Mouse (Mus musculus) urinary bladder, postnatal 10 days (tissue): Measurements from ENCODE around the gene Bex2.
"Not testable (repeated sequence)": the region's sequence is repeated elsewhere in the genome, so short reads cannot be mapped to it uniquely, and the experiment has no call there.

Source experiments
- DNase-seq: peaks from one replicate; pipeline ENCODE4 v3.0.0; 2022; ENCODE audit warnings: low spot score

The Bex2 gene

DNA sequence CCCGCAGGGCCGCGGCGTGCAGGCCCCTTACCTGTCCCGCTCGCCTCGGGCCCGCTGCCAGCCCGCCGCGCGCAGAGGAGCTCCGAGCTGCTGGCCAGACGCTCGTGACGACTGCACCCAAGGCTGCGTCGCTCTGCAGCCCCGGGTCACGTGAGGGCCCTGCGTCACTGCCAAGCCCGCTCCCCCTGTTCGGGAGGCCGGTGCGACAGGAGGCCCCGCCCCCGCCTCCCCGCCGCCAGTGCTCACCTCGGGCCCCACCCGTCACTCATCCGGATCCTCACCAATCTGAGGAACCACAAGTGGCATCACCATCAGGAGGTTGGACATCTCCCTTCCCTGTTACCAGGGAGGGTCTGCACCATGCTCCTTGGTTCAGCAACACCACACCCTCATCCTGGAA is at the start of gene Bex2:
Gene Bex2, minus strand, starts transcription at position 217 of the 400 bp plus-strand sequence.
- DNase-seq, result not testable (repeated sequence)

DNA sequence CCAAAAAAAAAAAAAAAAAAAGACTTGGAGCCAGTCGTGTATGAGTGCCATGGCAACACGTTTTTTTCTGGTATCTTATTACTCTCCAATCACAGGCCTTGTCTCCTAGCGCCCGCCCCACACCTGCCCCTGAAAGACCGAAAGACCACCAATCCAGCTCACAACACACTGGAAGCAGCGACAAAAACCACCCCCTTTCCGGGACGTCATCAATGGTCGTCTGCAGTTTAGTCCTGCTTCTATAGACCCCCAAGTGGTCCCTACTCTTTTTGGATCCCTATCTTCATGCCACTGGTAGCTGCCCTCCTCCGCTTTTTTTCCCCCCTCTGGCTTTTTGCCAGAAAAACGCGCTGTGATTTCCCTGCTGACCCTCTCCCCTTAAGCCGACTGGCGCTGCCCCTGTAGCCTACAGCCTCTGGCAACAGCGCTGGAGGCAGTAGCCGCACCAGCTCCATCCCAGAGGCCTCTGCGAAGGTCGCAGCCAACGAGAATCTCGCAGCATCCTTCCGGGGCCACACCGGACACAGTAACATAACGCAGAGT is 47.5 kb upstream of the Bex2 start:
- DNase-seq, result no peak

DNA sequence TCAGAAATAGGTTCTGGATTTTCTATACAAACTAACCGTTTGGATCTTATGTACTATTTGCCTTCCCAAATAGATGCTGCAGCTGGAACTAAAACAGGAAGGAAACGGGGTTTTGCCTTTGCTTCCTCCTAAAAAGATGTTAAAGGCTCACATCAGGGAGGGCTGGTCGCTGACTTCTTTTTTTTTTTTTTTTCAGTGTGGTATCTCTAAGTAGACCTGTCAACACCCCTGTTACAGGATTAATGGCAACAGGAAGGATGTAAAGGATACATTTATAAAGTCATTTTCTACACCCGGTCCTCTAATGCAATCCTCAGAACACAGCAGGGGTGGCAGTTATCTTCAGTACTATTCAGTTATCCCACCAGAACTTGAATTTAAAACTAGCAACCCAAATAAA is 47.0 kb upstream of the Bex2 start:
- DNase-seq, result no peak

DNA sequence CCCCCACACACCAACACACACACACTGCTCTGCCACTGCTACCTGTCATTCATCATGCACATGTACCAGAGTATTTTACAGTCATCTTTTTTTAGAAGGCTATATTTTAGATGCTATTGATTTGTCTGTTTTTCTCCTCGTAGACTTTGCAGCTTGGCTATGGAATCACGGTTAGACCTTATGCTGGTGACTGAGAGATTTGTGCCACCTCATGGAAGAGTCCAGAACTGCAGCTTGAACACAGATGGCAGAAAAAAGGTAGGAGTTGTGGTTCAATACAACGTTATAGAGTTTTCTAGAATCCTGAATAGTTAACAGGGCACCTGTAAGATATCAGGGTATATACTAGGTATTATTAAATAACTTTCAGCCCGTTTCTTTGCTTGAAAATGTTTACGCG is 39.9 kb upstream of the Bex2 start:
- DNase-seq, result no peak

DNA sequence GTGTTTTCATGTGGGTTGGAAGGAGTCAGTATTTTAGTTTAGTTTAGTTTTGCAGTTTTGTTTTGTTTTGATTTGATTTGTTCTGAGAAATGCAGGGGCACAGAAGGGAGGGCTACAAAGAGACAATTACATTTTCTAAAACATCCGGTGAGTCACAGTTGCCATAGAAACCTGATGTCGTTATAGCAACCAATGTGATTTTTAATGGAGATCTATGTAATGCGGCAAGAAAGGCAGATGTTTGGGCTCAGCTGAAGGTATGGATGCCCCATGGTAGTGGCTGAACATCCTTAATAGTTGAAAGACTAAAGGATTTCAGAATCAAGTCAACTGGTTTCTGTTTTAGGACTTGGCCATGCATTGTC is 36.7 kb upstream of the Bex2 start:
- no peak for DNase-seq

DNA sequence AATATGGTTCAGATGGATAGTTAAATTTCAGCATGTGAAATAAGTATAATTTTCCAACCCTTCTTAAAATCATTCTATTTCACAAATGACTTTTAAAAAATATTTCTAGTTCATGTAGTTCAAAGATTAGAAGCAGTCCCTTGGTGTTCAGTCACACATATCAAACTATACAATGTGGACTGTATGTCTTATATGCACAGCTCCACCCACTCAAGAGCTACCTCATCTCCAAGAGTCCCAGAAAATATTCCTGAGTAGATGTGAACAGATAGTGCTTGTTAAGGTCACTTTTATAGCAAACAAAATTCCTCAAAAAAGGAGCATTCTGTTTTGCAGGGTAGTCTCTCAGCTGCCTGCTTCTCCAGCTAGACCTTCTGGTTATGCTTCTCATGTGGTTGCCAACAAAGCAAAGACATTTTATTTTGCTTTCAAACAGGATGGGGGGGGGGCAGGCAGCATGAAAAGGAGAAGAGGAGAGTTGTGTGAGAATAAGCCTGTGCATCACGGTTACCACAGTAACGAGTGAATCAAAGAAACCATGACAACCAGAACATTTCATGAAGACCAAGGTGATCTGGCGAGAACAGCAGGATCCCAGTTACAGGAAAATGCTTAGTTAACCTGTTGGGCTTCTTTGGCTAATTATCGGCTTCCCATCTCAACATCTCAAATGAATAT is 36.1 kb upstream of the Bex2 start:
- DNase-seq, result no peak

DNA sequence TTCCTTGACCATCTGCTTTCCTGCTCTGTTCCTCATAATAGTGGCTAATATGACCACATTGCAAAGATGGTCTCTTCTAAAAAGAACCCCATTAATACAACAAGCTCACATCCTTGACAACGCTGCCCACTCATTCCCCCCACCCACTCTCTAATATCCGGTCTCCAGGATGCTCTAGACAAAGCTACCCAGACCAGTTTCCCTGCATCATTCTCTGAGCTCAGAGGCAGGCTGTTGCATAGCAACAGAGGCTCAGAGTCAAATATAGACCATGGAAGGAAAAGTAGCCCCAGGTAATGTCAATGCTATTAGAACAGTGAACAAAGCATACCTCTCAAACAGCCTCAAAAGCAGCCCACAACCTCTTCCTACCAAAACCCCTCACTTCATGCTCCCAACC is 26.4 kb upstream of the Bex2 start:
- no peak for DNase-seq

DNA sequence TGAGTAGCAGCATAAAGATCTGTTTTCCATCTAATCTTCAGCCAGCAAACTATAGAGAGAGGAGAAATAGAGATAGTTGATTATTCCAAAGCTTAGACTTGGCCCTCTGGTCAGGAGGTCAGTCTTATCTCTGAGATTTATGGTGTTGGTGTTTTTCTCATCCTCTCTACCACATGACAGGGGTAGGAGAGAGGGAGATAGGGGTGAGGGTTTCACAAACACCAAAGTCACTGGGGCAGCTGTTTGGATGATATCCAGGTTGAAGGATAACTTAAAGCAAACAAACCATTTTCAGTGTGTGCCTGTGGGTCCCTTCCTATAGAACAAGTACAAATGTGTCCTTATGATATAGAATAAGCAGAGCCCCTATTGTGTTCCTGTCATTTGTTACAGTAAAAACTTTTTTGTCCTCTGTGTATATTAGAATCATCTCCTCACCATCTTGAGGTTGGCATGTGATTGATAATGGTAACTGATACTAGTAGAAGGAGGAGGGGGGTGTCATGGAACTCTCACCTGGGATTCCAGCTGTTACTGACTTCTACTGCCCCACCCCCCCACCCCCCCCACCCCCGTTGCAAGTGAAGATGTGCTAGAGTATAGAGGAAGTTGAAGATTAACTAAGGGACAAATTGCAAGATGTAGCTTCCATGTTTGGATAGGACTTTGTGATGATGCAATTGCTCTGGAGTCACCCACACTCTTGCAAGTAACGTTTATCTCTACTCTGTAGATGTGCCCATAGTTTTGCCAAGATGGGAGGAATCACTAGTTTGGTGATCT is 24.7 kb upstream of the Bex2 start:
- DNase-seq, result no peak

DNA sequence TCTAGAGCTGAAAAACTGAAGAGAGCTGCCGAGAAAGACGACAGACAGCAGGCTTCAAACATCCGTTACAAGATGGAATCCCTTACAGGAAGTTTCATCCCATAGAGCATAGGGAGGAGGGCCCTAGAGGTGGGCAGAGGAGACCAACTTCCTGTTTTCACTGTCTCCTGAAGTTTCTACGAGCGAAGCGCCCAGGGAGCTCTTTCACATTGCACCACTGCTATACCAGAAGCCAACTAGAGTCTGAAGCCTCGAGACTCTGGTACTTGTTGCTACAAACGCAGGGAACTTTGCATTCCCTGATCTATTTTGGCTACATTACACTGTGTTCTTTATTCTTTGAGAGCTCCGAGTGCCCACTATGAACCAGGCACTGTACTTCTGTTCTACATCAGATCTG is 17.1 kb upstream of the Bex2 start, which contains the start of gene Nxf3:
Gene Nxf3, minus strand, starts transcription at position 101 of the 400 bp plus-strand sequence.
- DNase-seq, result no peak

DNA sequence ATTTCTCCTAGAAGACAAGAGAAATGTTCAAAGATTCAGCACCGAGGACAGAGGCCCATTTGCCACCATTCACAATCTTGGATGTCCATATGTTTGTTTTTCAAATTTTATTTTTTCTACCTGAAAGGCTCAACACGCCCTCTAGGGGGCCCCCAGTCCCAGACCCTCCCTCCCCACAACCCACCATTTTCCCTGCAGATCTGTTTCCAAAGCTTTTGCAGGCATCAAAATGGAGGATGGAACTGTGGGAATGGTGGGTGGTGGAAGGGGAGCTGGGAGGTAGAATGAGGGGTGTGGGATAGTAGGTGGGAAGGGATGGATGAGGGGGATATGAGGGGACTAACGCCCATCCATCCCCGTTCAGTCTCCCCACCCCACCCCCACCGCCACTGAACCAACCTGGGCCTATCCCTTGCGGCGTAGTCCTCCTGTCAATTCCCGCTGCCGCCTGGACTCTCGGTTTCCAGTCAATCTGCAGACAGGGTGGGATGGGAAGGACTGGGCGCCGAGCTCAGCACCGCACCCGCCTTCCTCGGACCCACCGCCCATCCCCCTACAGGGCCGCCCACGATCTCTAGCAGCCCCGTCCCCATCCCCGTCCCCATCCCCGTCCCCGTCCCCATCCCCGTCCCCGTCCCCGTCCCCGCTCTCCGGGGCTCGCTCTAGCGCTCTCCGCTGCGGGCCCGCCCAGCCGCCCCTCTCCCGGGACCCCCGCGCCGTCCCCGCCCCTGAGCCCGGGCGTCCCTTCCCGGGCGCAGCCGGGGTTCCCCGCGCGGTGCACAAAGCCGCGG is 640 bp downstream of the Bex2 start:
- DNase-seq, result not testable (repeated sequence)

DNA sequence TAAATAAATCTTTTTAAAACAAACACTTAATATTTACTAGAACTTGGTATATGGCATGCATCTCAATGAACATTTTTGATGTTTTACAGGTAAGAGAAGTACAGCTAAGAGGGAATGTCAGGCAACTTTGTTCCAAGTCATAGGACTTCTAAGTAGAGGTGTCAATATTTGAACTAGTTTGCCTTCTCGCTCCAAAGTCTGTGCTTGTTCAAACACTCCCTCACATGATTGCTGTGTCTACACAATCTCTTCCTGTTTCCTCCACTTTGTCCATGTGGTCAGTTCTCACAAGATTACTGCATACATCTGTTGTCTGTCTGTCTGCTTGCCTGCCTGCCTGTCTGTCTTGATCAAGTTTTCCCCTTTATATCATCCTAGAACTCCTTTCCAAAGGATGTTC is 7.3 kb downstream of the Bex2 start:
- DNase-seq, result no peak

DNA sequence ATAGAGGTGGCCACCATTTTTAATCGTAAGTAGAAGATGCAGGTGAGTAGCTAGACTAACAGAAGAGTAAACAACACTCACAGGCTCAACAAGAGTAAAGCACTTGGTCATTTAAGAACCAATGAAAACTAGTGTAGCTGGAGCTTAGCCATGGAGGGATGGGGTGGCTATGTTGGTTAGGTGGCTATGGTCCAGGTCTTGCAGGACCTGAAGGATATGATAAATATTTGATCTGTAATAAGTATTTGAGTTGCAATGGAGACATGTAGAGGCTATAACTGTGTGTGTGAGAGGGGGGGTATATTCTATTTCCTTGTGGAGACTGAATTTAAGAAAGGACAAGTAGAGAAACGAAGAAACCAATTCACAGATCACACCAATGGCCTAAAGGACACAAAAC is 16.8 kb downstream of the Bex2 start:
- DNase-seq, result no peak

DNA sequence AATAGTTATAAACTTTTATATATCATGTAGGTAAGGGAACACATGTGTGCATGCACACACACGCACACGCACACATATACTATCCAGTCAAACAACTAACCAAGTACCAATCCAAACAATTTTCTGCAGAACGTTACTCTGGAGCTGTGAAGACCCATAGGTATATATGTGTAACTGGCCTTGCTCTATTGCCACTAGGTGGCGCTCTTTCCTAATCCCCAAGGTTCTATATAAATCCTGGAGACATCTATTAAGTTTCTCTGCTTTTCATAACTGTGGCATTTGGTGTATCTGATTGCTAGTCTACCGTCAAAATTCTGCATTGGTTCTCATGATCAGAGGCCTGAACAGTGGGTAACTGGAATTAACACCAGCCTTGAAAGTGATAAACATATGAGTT is 20.5 kb downstream of the Bex2 start:
- DNase-seq, result no peak

DNA sequence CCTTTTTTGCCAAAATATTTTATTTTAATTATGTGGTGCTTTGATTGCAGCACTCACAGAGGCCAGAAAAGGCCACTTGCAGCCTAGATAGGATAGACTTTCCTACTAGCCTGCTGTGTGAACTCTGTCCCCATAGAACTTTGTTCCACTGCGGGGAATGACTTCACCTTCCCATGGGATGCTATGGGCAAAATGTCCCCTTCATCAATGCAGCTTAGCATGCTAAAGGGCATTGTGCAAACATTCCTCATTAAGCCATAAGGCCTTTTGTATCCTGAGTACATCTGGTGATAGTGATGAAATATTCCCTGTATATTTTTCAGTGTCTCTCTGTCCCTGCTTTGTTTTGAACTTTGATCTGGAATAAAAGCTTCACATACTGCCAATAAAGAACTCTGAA is 24.3 kb downstream of the Bex2 start:
- no peak for DNase-seq

DNA sequence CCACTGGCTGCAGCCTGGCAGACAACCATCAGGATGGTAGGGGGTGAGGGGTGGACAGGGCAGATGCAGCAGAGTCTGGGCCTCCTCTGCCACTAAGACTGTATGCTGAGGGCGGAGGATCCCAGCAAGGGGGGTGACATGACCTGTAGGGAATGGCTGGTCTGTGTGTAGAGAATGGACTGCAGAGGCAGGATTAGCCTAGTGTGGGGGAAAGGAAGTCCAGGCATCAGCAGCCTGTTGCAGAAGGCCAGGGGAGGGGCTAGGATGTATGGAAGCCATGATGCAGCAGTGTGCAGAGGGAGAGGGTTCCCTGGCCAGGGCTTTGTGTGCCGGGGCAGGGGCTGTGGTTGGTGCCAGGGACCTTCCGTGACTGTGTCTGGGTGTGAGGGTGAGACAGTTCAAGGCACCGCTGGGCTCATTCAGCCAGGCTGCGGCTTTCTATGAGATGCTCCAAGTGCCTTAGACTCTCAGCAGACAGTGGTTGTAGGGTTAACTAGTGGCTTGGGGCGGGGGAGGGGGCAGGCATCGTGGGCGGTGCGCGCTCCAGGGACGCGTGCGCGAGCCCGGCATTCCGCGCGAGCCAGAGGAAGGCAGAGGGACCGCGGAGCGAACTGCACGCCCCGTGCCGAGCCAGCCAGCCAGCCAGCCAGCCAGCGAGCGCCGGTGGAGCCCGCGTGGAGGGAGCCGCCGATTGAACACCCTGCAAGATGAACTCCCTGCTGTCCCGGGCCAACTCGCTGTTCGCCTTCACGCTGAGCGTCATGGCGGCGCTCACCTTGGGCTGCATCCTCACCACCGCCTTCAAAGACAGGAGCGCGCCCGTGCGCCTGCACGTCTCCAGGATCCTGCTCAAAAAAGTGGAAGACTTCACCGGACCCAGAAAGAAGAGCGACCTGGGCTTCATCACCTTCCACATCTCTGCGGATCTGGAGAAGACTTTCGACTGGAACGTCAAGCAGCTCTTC is 35.0 kb downstream of the Bex2 start, which contains the start of gene Arxes1:
Gene Arxes1, plus strand, starts transcription at position 569 of the 965 bp plus-strand sequence.
- not testable (repeated sequence) for DNase-seq

DNA sequence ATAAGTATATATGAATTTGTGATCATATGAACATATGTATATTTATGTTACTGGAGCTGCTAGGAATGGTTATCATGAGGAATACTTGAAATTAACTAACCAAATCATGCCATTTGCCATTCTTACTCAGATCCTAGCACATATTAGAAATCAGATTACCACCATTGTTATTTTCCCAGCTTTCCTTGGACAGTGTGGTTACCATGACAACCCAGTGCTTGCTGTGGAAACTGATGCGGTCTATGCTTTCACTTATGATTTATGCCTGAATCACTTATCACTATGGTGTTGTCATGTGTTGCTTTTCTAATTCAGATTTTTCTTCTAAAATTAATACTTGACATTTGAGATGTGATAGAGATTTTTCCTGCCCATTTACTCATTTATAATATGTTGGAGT is 37.7 kb downstream of the Bex2 start:
- DNase-seq, result no peak
